Mouse (Mus musculus) large intestine, adult 2 months (tissue): ENCODE results near the gene Cntnap2. TPM values are rescaled to one million over a fixed set of nuclear protein-coding genes. Genes with fewer than 3 reads are reported as not detected.

Source experiments
- DNase-seq: peaks from one replicate; pipeline ENCODE4 v3.0.0-alpha.2; 2012; ENCODE audit warnings: low read depth, low spot score
- WGBS: fragments of 180-500 bp; shearing (Covaris S2); methylation state at CpG from one replicate; pipeline ENCODE4 v1.1.7; 2018; 5-methylcytosine and 5-hydroxymethylcytosine counted together
- polyA plus RNA-seq: library from polyadenylated mRNA; depleted of rRNA; stranded (reverse); fragments of >200 nt; gene quantifications from 2 replicates; pipeline ENCODE4 v1.2.3, GENCODE M21; 2012

Gene Cntnap2
- polyA plus RNA-seq, 1 experiment: 0.15 TPM

DNA sequence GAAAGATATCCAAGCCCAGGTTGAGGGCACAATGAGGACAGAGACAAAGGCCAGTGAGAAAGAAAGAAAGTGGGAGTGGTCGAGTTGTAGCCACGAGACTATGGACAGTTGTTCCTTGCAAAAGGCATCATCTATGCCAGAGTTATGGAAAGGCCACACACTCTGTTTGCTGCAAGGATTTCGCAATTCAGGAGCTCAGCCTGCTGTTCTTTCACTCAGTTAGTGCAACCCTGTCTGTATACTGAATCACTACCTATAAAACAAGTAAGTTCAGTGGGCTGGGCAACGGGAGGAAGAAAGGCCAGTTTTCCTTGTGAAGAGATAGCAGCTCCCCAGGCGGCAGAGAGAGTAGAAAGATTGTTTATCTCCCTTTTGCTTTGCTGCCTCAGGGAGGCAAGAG lies 1801.9 kb downstream of the Cntnap2 start:
- DNase-seq: no peak
- 14% methylated on average over 5 of the region's 5 CpGs for whole genome bisulfite sequencing

DNA sequence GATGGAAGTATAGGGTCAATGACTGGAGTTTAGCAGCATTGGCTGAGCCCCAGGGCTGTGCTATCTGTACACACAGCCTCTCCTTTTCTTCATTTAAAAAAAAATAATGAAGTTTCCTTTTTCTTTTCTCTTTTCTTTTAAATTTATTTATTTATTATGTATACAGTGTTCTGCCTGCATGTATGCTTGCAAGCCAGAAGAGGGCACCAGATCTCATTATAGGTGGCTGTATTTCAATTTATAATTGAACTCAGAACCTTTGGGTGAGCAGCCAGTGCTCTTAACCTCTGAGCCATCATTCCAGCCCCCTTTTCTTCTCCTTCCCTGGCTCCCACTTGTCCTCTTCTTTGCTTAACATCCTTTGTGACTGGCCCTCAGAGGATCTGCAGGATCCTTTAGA lies 1807.2 kb downstream of the Cntnap2 start:
- no peak for DNase-seq

- no peak for DNase-seq
- WGBS: 50% methylated on average over 2 of the region's 2 CpGs
Measured at GRCm38 (mm10) chr6:46886230-46886629, 1827.1 kb downstream of the Cntnap2 start.

DNA sequence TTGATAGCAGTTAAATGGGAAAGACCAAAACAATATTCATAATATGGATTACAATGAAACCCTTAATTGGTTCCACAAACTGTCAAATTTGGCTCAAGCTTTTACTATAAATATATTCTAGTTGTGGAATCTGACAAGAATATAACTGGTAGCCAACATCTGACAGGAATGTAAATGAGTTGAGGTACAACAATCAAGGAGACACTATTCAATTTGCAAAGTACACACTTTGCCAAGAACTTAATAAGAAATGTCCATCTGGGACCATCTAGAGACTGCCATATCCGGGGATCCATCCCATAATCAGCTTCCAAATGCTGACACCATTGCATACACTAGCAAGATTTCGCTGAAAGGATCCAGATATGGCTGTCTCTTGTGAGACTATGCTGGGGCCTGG lies 1850.0 kb downstream of the Cntnap2 start:
- no peak for DNase-seq
- 54% methylated on average over 2 of the region's 2 CpGs for WGBS

DNA sequence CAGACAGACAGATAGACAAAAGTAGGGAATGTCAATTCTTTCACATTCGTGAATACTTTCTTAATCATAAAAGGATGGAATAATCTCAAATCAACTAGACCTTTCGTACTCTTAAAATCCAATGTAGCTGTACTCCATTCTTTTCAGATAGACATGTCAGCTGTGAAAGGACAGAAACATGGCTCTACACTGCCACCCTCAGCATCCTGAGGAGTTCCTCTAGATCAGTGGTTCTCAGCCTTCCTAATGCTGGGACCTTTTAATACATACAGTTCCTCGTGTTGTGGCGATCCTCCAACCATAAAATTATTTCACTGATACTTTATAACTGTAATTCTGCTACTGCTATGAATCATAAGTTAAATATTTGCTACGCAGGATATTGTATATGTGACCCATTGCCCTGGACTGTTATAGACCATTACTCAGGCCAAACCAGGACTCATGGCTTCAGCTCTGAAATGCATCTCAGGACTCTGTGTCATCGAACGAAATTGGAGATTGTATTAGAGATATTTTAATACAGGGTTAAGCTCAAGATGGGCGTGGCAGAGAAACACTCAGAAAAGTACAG lies 1859.6 kb downstream of the Cntnap2 start:
- 40% methylated on average over 8 of the region's 8 CpGs for WGBS
- no peak for DNase-seq

DNA sequence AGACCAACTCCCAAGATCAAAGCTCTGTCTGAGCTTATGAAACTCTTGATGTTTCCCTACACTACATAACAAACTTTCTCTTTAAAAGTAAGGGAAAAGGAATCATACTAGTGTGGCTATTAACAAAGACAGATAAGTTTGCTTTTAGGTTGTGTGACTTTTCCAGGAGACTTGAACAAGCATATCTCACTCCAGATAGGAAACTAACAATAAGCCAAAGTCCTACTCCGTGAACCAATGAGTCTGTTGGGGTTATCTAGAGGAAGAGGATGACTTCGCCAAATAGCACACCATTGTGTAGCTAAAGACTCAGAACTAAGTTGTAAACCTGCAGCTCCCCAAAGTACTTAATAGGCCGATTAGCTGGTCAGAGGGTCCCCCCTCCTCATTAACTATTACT lies 1860.8 kb downstream of the Cntnap2 start:
- 76% methylated on average over 3 of the region's 3 CpGs for WGBS

DNA sequence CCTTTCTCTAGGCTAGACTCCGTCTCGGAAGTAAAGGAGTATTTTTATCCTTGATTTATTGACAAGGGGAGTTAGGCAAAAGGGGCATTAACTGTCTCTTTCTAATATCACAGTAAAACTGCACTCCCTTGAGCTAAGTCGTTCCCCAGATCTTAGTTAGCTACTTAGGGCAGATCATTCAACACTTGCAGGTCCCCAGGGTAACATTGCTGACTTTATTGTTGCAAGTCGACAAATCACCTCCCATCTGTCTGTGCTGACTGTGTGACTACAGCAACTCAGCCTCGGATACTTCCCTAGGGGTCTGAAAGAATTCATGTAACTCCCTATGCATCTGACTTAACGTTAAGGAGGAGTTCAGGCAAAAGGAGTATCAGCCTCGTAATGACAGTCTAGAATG lies 1865.6 kb downstream of the Cntnap2 start:
- 62% methylated on average over 7 of the region's 7 CpGs for WGBS
- no peak for DNase-seq

More for the DNA sequence above, 1860.8 kb downstream of the Cntnap2 start:
- no peak for DNase-seq

GRCm38 (mm10) chr6:46945703-46946102 lies 1886.5 kb downstream of the Cntnap2 start:
- 71% methylated on average over 4 of the region's 4 CpGs for WGBS
- DNase-seq: no peak

- peak; percentile 6 for DNase-seq
- 27% methylated on average over 10 of the region's 10 CpGs for WGBS
Measured at GRCm38 (mm10) chr6:46961022-46961686, 1902.0 kb downstream of the Cntnap2 start.

GRCm38 (mm10) chr6:46963261-46963660 lies 1904.1 kb downstream of the Cntnap2 start:
- WGBS: 81% methylated on average over 2 of the region's 2 CpGs
- DNase-seq: no peak

GRCm38 (mm10) chr6:46963693-46964092 lies 1904.5 kb downstream of the Cntnap2 start:
- DNase-seq: no peak
- WGBS: 85% methylated on average over 3 of the region's 3 CpGs

DNA sequence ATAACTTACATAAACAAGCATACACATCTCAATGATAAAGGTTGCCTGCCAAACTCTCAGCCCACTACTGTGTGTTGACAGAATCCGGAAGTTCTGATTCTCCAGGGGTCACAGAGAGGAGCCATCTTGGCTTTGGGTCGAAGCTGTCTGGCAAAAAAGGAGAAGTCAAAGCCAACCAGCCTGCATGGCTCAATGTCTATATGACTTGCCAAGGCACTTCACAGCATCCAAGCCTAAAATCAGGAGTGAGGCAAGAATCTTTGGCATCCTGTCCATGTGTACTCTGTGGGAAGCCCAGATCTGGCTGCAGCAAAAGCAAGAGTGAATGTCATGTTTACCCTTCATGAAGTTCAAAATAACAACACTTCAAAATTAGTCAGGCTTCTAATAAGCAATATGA lies 1913.5 kb downstream of the Cntnap2 start:
- WGBS: 60% methylated on average over 2 of the region's 2 CpGs

DNA sequence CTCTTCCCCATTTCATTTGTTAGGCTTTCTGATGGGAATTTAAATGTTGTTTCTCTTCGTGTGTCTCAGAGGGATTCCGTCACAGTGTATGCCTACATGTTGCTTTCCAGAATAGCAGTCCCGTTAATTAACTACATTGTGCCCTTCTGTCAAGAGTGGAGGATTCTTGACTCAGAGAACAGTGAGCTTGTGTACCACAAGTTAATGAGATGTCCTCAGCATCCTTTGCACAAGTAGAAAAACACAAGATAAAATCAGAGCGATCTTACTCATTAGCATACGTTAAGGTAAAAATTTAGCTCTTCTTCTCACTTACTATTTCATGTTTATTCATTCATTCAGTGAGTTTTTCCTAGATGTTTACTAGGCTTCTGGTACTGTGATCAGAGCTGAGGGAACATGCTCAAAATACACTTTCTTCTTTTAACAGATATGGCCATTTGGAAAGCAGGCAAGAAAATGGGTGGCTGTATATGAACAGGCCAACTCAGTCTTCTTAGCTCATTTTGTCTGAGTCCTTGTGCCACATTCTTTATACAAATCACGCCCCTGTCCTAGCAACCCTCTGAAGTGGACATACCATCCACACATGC lies 1936.9 kb downstream of the Cntnap2 start:
- 81% methylated on average over 6 of the region's 6 CpGs for WGBS

More for the DNA sequence above, 1913.5 kb downstream of the Cntnap2 start:
- DNase-seq: no peak

GRCm38 (mm10) chr6:47004430-47004829 lies 1945.3 kb downstream of the Cntnap2 start:
- WGBS: 43% methylated on average over 3 of the region's 3 CpGs
- no peak for DNase-seq

More for the DNA sequence above, 1936.9 kb downstream of the Cntnap2 start:
- no peak for DNase-seq

GRCm38 (mm10) chr6:47012933-47013332 lies 1953.8 kb downstream of the Cntnap2 start:
- no peak for DNase-seq
- WGBS: 80% methylated on average over 4 of the region's 4 CpGs

DNA sequence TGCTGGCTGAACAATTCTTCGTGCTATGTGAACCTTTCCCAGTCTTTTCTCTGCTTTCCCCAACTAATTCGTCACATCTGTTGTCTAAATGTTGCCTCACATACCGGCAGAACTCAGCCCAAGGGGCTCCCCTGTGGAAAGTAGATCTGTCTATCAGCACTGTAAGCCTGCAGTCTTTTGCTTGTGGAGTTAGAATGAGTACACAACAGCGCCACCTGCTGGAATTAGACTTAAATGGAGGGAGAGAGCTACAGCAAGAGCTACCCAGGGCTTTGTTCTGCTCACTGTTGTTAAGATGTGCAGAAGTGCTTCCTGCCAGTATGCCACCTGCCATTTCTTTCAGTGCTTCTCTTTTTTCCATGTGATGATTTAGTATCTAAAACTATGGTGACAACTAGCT lies 1954.4 kb downstream of the Cntnap2 start:
- DNase-seq: peak; percentile 31

GRCm38 (mm10) chr6:47014886-47015586 lies 1955.9 kb downstream of the Cntnap2 start:
- DNase-seq: no peak

More for the DNA sequence above, 1954.4 kb downstream of the Cntnap2 start:
- 22% methylated on average over 4 of the region's 4 CpGs for WGBS

DNA sequence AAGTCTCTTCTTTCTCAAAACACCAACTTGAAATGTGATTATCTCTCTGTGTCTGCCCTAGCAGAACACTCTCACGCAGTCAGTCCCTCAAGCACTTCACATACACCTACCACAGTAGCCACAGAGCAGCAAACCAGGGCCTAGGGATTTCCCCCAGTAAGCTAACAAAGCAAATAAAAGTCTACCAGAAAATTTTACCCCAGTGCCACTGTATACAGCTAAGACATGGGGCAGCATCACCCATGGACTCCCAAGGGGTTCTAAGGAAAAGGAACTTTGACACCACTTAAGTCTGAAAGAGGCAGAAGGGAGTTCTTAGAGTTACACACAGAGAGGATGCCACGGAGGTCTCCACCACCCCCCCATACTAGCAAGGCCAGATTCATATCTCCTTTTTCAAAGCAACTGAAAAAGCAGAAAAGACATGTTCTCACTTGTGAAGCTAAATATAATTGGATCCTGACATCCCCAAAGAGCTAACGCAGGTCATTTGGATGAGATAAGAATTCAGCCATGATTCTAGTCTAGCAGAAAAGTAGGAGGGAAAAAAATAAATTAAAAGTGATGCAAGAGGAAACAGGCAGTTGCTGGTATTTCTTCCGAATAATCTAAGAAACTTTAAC lies 1967.0 kb downstream of the Cntnap2 start:
- no peak for DNase-seq
- 71% methylated on average over 4 of the region's 4 CpGs for WGBS

More at GRCm38 (mm10) chr6:47014886-47015586, 1955.9 kb downstream of the Cntnap2 start:
- 51% methylated on average over 1 of the region's 1 CpGs for WGBS

DNA sequence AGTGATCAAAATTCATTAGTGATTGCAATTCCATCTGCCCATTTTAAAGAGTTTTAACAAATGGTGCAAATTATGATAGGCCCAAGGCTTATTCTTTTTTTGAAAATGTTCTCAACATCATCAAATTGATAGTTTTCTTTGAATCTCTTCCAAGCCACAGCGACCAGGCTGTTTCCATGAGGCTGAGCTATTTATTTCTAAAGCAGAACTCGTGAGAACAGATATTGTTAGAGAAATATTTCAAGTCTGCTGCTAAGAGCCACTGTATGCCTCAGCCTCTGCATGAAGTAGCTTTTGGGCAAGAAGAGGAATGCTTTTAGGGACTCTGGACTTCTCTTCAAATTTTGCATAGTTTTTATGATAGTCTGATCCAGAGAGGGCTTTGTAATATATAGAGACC lies 1972.2 kb downstream of the Cntnap2 start:
- 48% methylated on average over 2 of the region's 2 CpGs for WGBS
- no peak for DNase-seq

DNA sequence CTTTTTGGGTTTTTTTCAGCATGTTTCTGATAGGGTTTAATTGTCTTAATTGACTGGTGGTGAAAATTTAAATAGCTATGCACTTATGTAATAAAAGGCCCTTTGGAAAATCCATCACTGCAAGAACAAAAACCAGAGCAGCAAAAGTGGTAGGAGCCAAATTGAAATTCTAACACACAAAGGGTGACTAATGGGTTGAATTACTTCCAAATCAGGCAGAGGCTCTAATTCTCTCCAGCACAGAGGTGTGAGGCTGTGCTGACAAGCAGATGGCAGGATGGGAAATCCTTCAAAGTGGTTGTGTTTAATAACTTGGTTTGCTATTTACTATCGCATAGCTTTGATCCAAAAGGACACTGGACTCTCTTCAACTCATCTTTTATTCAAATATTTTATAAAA lies 1983.4 kb downstream of the Cntnap2 start:
- DNase-seq: no peak
- WGBS: 85% methylated on average over 1 of the region's 1 CpGs
